Mouse (Mus musculus): ENCODE results near the gene Slc22a4.

Gene Slc22a4

DNA sequence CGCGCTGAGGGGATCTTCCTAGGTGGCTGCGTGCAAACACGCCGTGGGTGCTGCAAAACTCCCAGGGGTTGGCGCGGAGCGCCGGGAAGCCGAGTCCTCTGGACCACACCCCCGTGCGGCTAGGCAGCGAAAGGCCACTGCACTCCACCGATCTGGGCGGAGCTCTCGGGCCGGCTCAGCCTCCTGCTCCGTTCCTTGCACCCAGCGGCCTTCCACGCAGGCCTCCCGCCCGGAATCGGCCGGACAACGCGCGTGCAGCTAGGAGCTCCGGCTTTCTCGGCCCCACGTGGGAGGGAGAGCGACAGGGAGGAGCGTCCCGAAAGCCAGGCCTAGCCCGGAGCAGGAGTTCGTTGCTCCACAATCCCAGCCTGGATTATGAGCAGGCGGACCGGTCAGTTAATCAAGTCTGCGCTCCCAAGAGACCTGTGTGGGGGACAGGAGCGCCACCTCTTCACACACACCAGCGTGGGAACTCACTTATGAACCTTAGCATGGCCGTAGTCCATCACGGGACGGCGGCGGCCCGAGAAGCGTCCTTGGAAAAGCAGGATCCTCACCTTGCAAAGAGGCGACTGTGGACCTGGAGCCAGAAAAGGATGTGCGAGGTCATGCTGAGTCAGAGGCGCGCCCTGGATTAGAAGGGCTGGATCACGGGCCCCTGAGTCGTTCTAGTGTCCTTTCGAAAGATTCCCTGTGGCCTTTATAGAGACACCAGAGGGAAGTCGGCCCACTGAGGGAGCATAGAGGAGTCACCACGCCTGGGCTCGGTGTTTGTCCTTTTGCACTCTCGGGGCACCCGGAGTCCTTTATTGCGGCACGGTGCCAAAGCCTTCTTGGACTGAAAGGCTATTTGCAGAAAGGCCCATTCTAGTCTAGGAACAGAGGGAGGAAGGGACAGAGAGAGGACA lies at the start of gene Slc22a4:
Slc22a4 (minus strand) TSS at position 47 of the 908 bp plus-strand sequence.
- DNase-seq (ENCODE audit: low spot score in 2 of 2), result peak in 1 of 2 experiments; percentile 13

DNA sequence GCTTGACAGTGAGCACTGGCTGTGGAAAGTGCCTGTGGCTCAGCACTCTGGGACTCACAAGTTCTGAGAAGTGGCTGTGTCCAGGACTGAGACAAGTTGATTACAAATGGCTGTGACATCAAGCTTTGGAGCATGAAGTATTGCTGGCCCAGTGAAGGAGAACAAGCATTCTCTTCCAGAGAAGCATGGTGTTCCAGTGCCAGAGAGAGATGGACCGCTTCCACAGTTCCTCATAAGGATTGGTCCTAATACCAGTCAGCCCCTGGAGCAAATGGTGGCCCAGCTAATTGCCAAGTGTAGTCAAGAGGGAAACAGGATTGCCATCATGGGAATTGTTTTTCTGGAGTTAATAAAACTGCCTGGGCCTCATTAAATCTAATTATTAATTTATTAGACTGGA lies 48.2 kb upstream of the Slc22a4 start:
- no peak for DNase-seq (ENCODE audit: low spot score in 2 of 2)

DNA sequence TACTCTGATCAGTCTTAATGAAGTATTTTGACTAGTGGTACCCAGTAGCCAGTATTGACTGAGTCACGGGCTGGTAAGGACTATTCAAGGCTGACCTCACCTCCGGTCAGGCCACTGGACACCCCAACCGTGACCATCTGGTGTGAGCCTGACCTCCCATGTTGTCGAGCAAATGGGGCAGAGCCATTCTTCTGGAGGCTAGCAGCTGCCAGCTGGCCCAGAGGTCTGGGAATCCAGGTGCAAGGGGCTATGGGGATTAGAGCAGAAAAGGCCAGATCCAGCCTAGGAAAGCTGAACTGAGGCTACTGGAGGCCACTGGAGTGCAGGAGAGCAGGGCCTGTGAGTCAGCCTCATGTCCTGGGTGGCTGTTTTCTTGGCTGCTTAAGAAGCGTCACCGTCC lies 47.5 kb upstream of the Slc22a4 start:
- no peak for DNase-seq (ENCODE audit: low spot score in 2 of 2)

DNA sequence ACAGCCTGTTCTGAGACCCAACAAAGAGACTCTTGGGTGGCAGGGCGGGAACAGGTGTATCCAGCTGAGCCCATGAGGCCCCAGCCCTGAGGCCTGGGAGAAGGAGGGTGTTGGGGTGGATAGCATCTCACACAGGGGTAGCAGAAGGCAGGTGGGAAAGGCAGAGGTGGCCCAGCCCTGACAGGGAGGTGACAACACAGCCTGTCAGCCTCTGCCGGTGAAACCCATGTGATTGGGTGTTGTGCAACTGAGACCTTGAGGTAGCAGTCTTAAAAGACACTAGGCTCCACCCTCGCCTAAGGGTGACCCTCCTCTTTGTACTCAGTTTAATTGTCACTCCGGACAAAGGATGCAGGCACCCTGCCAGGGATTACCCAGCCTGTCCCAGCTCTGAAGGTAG lies 45.4 kb upstream of the Slc22a4 start:
- DNase-seq (ENCODE audit: low spot score in 2 of 2), result no peak

DNA sequence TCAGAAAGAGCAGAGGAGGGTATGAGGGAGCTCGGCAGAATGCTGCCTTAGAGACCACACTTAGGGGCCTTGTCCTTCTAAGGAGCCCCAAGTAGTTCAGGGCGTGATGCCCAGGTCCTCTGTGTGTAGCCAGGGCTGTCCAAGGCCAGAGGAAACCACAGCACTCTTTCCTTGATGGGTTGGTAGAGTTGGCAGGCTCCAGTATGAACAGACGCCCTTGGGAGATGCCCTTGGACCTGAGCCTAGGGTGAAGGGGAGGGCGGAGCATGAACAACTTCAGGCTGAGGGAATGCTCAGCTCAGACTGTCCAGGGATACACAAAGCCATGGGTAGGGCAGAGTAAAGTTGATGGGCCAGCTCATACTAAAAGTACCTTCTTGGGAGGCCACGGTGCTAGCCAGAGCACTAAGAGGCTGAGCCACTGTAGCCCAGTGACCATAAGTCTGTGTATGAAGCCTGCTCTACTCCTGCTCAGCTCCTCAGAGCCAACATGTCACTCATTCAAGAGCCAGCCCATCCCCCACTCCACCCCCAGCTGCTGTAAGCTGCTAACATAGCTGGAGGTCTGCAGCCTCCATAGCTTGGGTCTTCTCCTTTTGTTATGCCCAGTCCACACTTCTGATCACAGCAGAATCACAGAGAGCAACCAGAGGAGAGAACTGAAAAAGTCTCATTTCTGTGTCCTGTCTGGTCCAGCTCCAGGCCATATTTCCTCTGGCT lies 44.0 kb upstream of the Slc22a4 start:
- DNase-seq (ENCODE audit: low spot score in 2 of 2), result no peak

DNA sequence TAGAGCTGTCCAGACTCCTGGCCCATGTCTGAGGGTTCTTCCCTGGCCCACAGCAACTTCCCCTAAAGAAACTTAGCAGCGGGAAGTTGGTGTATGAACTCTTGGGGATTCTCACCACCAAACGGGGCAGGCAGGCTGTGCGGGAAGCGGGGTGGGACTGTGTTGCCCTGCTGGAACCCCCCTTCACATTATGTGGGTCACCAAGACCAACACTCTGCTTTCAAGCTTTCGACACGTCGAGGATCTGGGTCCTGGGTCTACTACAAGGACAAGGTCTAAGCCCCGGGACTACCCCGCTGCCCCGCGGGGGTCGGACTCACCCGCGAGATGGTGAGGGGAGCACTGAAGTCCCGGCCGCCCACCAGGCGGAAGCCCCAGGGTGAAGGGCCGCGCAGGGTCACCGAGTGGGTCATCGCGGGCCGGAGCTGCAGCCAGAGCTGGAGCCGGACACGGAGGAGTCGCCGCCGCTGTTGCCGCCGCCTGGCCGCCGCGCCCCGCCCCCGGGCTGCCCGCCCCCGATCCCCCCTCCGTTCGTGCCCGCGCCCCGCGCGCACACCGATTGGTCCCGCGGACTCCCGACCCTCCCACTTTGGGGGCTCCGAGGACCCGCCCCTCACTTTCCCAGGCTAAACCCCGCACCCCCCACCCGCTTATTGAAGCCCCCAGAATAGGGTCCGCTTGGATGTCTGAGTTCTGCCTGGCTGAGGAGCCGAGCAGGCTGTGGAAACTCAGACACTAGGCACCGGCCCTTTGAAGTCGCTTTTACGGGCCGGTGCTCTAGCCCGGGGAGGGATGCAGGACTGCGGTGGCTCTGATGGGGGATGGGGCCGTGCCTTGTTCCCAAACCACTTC lies 40.9 kb upstream of the Slc22a4 start, which contains the start of gene Pdlim4:
Pdlim4 (minus strand) TSS at position 495 of the 852 bp plus-strand sequence.
- no peak for DNase-seq (ENCODE audit: low spot score in 2 of 2)

DNA sequence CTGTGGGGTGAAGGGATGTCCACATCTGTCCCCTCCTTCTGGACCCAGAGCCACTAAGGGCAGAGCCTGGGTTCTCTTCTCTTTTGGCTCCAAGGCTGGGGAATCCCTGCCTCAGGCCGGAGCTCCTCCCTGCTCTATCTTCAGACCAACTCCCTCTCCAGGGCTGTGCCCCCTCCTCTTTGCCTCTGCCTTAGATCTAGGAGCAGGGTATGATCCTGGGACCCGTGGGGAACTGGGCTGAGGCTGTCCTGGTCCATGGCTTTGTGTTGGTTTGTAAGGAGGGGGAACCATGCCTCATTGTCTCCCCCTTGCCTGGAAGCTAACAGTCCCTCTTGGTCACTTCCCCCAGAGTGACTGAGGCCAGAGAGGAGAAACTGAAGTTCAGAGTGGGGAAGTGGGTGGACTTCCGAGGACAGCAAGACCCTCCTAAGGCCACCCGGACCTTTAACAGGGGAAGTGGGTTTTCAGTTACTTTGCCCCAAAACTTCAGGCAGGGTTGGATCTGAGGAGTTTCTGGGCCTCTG lies 40.2 kb upstream of the Slc22a4 start:
- DNase-seq (ENCODE audit: low spot score in 2 of 2), result no peak

DNA sequence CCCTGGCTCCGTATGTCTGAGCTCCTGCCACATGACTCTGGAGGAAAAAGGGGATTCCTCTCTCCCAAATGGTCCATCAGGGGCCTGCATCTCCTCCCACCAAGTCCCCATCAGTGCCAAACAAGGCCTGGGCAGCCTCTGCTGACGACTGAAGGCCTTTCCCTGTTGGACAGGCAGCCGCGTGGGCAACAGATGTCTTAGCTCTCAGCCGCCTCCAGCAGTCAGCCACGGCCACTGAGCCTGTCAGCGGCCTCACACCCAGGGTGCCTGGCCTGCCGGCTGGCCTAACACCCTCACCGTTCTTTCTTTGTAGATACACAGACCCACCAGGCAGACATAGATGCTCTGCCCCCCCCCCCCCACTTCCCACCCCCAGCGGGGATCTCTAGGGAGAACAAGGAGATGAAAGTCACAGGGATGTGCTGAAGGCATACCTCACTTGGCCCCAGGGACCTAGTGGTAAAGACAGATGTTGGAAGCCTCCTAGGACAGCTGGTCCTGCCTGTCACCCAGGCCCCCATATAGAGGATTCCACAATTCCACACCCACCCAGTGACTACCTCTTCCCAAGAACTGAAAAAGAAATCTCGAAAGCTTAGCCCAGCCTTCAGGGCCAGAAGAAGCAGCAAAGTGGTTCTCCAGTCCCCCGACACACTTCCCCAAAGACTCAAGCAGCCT lies 39.6 kb upstream of the Slc22a4 start:
- DNase-seq (ENCODE audit: low spot score in 2 of 2), result no peak

DNA sequence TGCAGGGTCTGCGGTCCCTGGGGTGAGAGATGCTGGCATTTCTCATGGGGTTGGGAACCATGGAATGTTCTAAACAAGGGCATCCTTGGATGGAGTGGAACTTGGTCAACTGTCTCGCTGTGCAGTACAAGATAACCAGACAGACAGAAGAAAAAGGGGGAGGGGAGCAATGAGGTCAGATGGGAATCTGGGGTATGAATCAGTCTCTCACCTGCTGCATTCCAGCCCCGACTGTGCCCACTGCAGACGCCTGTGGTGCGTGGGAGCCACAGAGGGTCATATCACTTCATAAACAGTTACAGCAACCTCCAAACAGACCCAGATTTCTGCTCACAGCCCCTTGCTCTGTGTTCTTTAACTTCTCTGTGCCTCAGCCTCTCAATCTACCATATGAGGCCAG lies 38.5 kb upstream of the Slc22a4 start:
- DNase-seq (ENCODE audit: low spot score in 2 of 2), result no peak

DNA sequence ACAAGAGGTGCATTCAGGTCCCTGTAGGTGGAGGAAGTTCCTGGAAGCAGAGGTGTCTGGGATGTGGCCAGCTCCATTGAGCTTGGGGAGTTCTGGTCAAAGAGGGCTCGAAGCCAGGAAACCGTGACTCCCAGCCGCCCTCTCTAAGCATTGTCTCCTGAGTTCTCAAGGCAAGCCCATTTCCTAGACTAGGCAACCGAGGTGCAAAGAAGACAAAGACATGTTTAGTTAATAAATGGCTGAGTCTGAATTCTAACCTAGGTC lies 38.0 kb upstream of the Slc22a4 start:
- DNase-seq (ENCODE audit: low spot score in 2 of 2), result no peak

DNA sequence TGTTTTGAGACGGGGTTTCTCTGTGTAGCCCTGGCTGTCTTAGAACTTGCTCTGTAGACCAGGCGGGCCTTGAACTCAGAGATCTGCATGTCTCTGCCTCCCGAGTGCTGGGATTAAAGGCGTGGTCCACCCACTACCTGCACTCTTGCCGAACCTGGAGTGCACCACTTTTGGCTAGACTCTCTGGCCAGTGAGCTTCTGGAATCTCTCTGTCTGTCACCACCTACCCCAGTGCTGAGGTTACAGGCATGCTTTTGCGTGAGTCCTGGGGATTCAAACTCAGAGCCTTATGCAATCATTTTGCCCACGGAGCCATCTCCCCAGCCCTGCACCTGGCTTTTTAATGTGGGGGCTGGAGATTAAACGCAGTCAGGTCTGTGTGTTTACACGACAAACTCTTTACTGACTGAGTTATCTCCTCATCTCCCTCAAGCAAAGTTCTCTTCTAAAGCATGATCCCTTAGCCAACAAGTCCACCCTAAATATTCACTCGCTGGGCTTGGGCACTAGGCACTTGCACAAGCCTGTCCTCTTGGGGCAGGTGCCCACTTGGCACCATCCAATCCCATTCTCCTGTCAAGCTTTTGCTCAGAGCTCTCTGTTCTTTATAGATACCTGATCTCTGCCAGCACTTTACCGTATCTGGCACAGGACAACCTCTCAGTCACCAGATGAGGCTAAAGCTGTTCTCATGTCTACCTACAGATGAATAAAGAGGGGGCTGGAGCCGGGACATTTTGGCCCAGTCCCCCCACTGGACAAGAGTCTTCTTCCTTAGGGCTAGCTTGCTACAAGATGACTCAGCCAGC lies 37.4 kb upstream of the Slc22a4 start:
- no peak for DNase-seq (ENCODE audit: low spot score in 2 of 2)

DNA sequence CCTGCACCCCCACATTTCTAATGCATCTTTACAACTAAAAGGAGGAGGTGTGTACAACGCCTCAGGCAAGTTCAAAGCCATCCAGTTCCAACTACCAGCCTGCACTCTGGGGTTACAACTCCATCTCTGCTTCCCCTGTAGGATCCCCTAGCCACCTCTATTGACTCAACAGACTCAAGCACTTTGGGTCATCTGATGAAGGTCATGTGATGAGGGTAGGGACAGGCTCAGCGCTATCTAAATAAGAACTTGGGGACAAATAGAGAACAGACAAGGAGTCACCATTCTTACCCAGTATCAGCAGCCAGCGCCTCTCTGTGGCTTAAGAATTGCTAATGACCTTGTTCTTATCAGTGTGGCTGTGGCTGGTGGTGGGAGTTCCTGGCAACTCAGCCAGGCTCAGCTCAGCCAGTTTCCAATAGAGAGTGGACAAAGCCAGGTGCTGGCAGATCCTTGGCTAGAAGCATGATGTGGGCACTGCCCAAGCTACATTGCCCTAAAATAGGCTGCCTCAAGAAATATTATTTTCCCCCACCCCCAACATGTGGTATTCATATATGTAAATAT lies 36.6 kb upstream of the Slc22a4 start:
- no peak for DNase-seq (ENCODE audit: low spot score in 2 of 2)

DNA sequence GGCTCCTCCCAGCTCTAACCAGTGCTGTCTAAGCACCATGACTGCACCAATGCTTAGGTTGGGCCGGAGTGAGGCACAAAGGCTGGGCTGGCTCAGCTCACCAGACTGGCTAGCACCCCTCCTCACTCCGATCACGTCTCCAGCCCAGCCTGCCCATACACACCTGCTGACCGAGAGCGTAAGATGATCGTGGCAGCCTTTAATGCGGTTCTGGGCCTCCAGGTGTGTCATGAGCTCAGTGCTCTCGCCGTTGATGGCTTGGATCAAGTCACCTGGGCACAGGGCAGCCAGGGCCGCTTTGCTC lies 35.5 kb upstream of the Slc22a4 start:
- no peak for DNase-seq (ENCODE audit: low spot score in 2 of 2)

DNA sequence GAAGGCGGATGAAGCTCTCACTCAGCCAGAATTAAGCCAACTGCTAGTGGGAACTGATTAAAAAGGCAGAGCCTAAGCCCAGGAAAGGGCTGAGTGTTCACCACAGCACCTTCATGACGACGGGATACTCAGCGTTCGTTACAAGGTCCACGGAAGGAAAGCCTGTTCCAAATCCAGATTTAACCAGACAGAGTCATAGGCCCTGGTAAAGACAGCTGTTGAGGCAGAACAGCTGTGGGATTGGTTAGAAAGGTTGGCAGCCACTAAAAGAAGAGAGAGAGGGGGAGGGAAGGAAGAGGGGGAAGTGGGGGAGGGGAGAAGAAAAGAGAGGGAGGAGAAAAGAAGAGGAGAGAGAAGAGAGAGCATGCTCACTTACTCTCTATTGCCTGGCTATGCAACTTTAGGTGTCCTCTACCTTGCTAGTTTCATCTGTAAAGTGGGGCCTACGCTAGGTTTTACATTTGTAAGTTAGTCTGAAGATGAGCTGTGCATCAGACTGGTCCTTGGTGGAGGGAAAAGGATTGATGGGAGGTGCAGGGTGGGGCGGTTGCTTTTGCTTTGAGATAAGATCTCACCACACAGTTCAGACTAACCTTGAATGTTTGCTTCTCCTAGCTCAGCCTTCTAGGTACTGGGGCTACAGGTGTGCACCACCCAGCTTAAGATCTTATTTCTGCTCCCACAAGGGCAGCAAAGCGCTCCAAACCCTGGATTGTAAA lies 35.0 kb upstream of the Slc22a4 start:
- DNase-seq (ENCODE audit: low spot score in 2 of 2), result peak; percentile 39 to 47

DNA sequence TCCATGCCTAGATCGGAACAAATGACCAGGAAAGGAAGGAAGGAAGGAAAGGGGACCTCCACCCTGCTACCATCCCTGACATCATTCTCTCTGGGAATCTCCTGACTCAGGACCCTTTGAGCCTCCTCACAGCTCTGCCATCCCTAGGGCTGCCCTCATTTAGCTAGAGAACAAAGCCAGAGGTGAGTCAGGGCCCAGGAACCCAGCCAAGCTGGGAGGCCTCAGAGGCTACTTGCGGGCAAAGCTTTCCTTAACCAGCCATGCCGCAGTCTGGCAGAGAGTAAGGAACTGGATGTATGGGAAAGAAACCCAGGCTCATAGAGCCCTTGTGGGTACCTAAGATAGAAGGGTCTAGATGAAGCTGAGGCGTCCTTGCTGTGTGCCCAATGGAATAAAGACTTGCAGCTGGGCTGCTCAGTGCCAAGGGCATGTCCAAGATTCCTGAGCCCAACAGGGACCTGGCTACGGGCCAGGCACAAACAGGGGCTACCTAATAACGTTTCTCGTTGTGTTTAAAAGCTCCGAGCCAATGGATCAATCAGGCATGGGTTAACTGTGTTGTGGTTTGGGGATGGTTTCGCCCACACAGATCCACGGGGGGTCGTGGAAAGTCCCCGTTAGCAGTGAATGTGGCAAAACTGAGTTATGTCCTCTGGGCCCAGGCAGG lies 34.3 kb upstream of the Slc22a4 start:
- no peak for DNase-seq (ENCODE audit: low spot score in 2 of 2)

DNA sequence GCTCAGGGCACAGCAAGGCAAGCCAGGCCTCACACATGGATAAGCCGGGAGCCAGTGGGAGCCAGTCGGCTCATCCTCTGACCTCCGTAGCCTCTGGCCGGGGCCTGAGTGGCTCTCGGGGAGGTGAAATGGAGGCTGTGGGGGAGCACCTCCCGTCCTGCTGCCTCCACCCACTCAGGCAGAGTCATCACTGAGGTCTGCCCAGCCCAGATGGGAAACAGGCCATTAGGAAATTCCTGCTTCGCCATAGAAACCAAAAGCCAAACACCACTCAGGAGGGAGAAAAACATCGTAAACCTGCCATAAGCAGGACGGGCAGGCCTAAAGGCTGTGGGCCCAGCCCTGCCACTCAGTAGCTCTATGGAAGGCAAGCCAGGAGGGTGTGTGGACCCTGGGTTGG lies 32.4 kb upstream of the Slc22a4 start:
- no peak for DNase-seq (ENCODE audit: low spot score in 2 of 2)

DNA sequence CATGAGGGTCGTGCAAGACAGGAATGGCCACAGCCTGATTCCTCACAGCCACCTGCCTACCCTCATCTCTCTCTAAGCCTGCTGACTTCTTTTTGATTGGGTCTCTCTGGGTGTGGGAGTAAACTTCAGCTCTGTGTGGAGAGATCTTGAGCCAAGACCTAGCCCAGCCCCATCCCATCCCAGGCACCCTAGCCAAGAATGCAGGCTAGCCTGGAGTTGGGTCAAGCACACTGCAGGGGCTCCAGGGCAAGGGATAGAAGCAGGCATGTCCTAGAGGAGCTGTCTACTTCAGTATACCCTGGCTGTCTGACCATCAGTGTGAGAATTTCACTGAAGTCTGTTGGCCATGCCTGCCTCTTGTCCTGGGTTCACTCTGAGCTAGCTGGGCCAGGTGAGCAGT lies 31.6 kb upstream of the Slc22a4 start:
- DNase-seq (ENCODE audit: low spot score in 2 of 2), result no peak

DNA sequence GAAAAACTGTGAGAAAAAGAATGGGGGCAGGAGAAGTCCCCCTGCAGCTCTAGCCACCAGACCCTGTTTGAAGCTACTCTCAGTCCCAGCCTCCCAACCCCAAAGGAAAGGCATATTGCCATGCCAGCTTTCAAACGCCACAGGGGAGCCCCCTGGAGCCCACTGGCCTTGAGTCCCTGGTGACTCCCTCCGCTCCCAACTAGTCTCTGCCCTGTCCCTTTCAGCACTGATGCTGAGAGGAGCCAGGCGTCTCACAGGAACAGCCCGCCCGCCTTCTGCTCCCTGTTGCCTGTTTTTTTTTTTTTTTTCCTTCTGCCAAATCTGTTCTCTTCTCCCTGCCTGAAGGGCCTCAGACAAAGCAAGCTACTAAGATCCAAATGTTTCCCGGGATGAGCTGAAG lies 30.8 kb upstream of the Slc22a4 start:
- no peak for DNase-seq (ENCODE audit: low spot score in 2 of 2)

DNA sequence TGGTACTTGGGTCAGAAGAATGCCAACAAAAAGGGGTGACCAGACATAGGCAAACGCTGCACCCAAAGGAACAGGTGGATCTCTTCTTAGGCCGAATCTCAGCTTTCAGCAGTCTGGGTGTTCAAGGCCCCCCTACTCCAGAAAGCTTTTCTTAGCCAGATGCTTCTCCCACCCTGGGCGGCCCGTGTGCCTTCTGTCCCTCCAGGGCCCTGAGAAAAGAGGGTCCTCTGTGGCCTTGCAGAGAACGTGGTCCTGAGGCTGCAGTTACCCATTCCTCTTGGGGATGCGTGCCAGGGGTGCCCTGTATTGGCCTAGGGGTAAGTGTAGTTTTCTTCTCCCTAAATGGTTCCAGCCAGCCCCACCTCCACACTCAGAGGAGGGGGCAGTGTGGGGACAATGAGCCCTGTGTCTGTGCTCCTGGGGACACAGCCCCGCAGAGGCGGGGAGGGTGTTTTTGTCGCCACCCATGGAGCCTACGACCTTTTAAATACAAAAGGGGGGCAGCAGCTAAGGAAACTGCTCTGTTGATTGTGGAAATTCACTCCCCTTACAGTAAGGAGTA lies 30.2 kb upstream of the Slc22a4 start:
- DNase-seq (ENCODE audit: low spot score in 2 of 2), result no peak
